Comparison of ENCODE assay signal across 11 mouse cellular contexts in the genomic region with DNA sequence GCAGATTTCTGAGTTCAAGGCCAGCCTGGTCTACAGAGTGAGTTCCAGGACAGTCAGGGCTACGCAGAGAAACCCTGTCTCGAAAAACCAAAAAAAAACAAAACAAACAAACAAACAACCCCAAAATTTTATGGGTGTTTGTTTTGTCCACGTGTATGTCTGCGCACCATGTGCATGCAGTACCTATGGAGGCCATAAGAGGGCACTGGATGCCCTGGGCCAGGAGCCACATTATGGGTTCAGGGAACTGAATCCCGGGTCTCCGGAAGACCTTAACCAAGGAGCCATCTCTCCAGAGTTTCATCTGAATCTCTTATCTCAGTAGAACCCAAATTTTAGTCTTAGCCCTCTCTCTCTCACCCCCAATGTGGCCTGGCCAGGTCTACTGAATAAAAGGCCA. TPM values are rescaled to one million over a fixed set of nuclear protein-coding genes. Genes with fewer than 3 reads are reported as not detected.
DNase-seq lines count a peak whose midpoint lies in the region; ATAC-seq and TF ChIP-seq lines count a peak whose summit lies in the region.
"Had no signal": no experiment of that assay in that cellular context is flagged by ENCODE, and none has a peak within 500 bp of the region (broad histone marks: within the 10 kb centered on the region; RNA-seq: fewer than 3 reads in every experiment).

No protein-coding gene starts in this region.

- H3K4me2 ChIP-seq in midbrain, embryonic 16.5 days (ENCODE audit: low read length): no peak overlapping the region
- H3K4me2 ChIP-seq: limb, embryonic 15.5 days; neural tube, embryonic 12.5 days had no signal

- intact Hi-C loops in heart, adult 2 months (cut with DNase I): loop anchor here (5.0 kb wide), 1 partner anchor 109 kb away; no protein-coding TSS in a partner anchor

- no peaks in the 10 kb centered on the region for H3K79me2 ChIP-seq in heart, adult 2 months (replicated peaks; ENCODE audit: control insufficient read depth, insufficient read depth, low read length)
- H3K79me2 ChIP-seq in liver, adult 2 months (ENCODE audit: control insufficient read depth, insufficient read depth, low read length): no peaks in the 10 kb centered on the region

- TF ChIP-seq POLR2A in heart, adult 2 months (IDR thresholded peaks at IDR 0.05; ENCODE audit: insufficient read depth, low read depth, low read length): no peak
- no peak for TF ChIP-seq POLR2A in thymus, adult 2 months (IDR thresholded peaks at IDR 0.05; ENCODE audit: control insufficient read depth, extremely low read depth, insufficient read depth, low read length, poor library complexity)
- no peak for TF ChIP-seq POLR2A in liver, adult 2 months (IDR thresholded peaks at IDR 0.05; ENCODE audit: extremely low read depth, insufficient read depth, low read length)

- no peak for TF ChIP-seq EP300 in heart, adult 2 months (IDR thresholded peaks at IDR 0.05; ENCODE audit: insufficient read depth, low read depth, low read length)

- 82% methylated on average over 6 of the region's 6 CpGs for WGBS in heart, adult 2 months
- 87% methylated on average over 6 of the region's 6 CpGs for WGBS in thymus, adult 2 months
- 78% methylated on average over 6 of the region's 6 CpGs for WGBS in liver, adult 2 months
- WGBS in midbrain, embryonic 16.5 days: 79% methylated on average over 6 of the region's 6 CpGs

- no peaks in the 10 kb centered on the region for H3K4me1 ChIP-seq in heart, adult 2 months (ENCODE audit: control insufficient read depth, insufficient read depth, low read length)
- no peaks in the 10 kb centered on the region for H3K4me1 ChIP-seq in thymus, adult 2 months (replicated peaks; ENCODE audit: control insufficient read depth, insufficient read depth, low read length)
- no peaks in the 10 kb centered on the region for H3K4me1 ChIP-seq in liver, adult 2 months (ENCODE audit: control insufficient read depth, insufficient read depth, low read length)
- no peaks in the 10 kb centered on the region for H3K4me1 ChIP-seq in midbrain, embryonic 16.5 days (ENCODE audit: control insufficient read depth, insufficient read depth, low read length)
- H3K4me1 ChIP-seq: limb, embryonic 15.5 days; neural tube, embryonic 12.5 days had no signal

- no peak overlapping the region for H3K9ac ChIP-seq in heart, adult 2 months (ENCODE audit: low read depth, low read length)
- H3K9ac ChIP-seq in liver, adult 2 months (ENCODE audit: low read depth, low read length): no peak overlapping the region
- no peak overlapping the region for H3K9ac ChIP-seq in midbrain, embryonic 16.5 days (ENCODE audit: low read depth, low read length)
- H3K9ac ChIP-seq: limb, embryonic 15.5 days; neural tube, embryonic 12.5 days had no signal

- no peak for DNase-seq in heart, adult 2 months
- DNase-seq in heart, adult 9 months (ENCODE audit: low spot score in 2 of 2): no peak
- DNase-seq in thymus, adult 2 months: peak; percentile 41
- no peak for DNase-seq in thymus, postnatal 0 days (ENCODE audit: low spot score)
- DNase-seq in liver, adult 2 months (ENCODE audit: extremely low read depth, low read depth, low spot score): no peak
- peak; percentile 25 to 28 for DNase-seq in thymus, postnatal 36 days
- DNase-seq in heart, postnatal 4 days: no peak
- DNase-seq: kidney, postnatal 25 days had no signal

- TF ChIP-seq CTCF in heart, adult 2 months (IDR thresholded peaks at IDR 0.05): peak; percentile 58
- no peak for TF ChIP-seq CTCF in thymus, adult 2 months (IDR thresholded peaks at IDR 0.05; ENCODE audit: borderline replicate concordance, control insufficient read depth, extremely low read depth, insufficient read depth, low read length, poor library complexity)
- peak; percentile 33; the same call in 1 of the 2 replicates for TF ChIP-seq CTCF in liver, adult 2 months (IDR thresholded peaks at IDR 0.05; ENCODE audit: low read depth, low read length)

- H3K36me3 ChIP-seq in heart, adult 2 months (ENCODE audit: control insufficient read depth, insufficient read depth, low read length): no peaks in the 10 kb centered on the region
- no peaks in the 10 kb centered on the region for H3K36me3 ChIP-seq in thymus, adult 2 months (ENCODE audit: control insufficient read depth, insufficient read depth, low read length)
- no peaks in the 10 kb centered on the region for H3K36me3 ChIP-seq in liver, adult 2 months (ENCODE audit: control insufficient read depth, insufficient read depth, low read length)
- H3K36me3 ChIP-seq in midbrain, embryonic 16.5 days (ENCODE audit: control insufficient read depth, insufficient read depth, low read length): no peaks in the 10 kb centered on the region
- H3K36me3 ChIP-seq: limb, embryonic 15.5 days; neural tube, embryonic 12.5 days had no signal

- no peak for ATAC-seq in midbrain, embryonic 16.5 days

- no peak overlapping the region for H3K4me3 ChIP-seq in heart, adult 2 months
- no peak overlapping the region for H3K4me3 ChIP-seq in thymus, adult 2 months (ENCODE audit: control insufficient read depth, insufficient read depth, low read length)
- H3K4me3 ChIP-seq in liver, adult 2 months (ENCODE audit: insufficient read depth, low read depth, low read length): no peak overlapping the region
- no peak overlapping the region for H3K4me3 ChIP-seq in midbrain, embryonic 16.5 days (ENCODE audit: low read depth, low read length)
- H3K4me3 ChIP-seq: limb, embryonic 15.5 days; neural tube, embryonic 12.5 days had no signal

- no peak overlapping the region for H3K27ac ChIP-seq in heart, adult 2 months
- no peak overlapping the region for H3K27ac ChIP-seq in thymus, adult 2 months (ENCODE audit: control insufficient read depth, insufficient read depth, low read length)
- no peak overlapping the region for H3K27ac ChIP-seq in liver, adult 2 months (replicated peaks; ENCODE audit: insufficient read depth, low read depth, low read length)
- H3K27ac ChIP-seq in midbrain, embryonic 16.5 days (ENCODE audit: low read length): no peak overlapping the region
- H3K27ac ChIP-seq: limb, embryonic 15.5 days; neural tube, embryonic 12.5 days had no signal

- peaks cover 4% of the 10 kb centered on the region; the same call in 1 of the 2 replicates for H3K9me3 ChIP-seq in midbrain, embryonic 16.5 days (replicated peaks; ENCODE audit: control insufficient read depth, low read length, poor library complexity, severe bottlenecking)

- no peaks in the 10 kb centered on the region for H3K27me3 ChIP-seq in heart, adult 2 months (ENCODE audit: control insufficient read depth, insufficient read depth, low read length)
- no peaks in the 10 kb centered on the region for H3K27me3 ChIP-seq in thymus, adult 2 months (ENCODE audit: control insufficient read depth, insufficient read depth, low read length)
- no peaks in the 10 kb centered on the region for H3K27me3 ChIP-seq in liver, adult 2 months (ENCODE audit: control insufficient read depth, insufficient read depth, low read length)
- H3K27me3 ChIP-seq in midbrain, embryonic 16.5 days (ENCODE audit: control insufficient read depth, insufficient read depth, low read depth, low read length): no peaks in the 10 kb centered on the region
- H3K27me3 ChIP-seq: limb, embryonic 15.5 days; neural tube, embryonic 12.5 days had no signal

RNA-seq across cellular contexts. Expression of gene Agpat4, which starts 14.7 kb away (rescaled TPM):
- 1 to 10 TPM; 4.4 to 5.3 TPM for total RNA-seq in heart, adult 2 months (2021)
- 4.8 and 5.2 TPM in 2 replicates for polyA plus RNA-seq in heart, adult 2 months (2012; rRNA removed)
- 11.5 and 11.8 TPM in 2 replicates for polyA plus RNA-seq in thymus, adult 2 months (2012; rRNA removed)
- polyA plus RNA-seq in thymus, postnatal 0 days (2015; fragmentation: Nextera tagmentation; extraction: Ambion mirVana): 7.7 and 11.1 TPM in 2 replicates
- 1.0 and 1.2 TPM in 2 replicates for total RNA-seq in liver, adult 2 months (2014; rRNA removed)
- polyA plus RNA-seq in liver, adult 2 months (2012; rRNA removed): 0.60 and 1.0 TPM in 2 replicates
- total RNA-seq in heart, postnatal 4 days (2021): 1 to 10 TPM; 7.8 to 8.9 TPM
- 67.2 and 68.3 TPM in 2 replicates for polyA plus RNA-seq in midbrain, embryonic 16.5 days (2015; fragmentation: Nextera tagmentation; extraction: Ambion mirVana)

Comparison
In these comparisons a context has a peak if more than half of its experiments do, and no peak if none do; other contexts are left out.
1. DNase-seq: peak in thymus, adult 2 months (single experiment) and thymus, postnatal 36 days (2 of 2); none in heart, adult 2 months (0 of 2), heart, adult 9 months (0 of 2), thymus, postnatal 0 days (single experiment), liver, adult 2 months (single experiment) and heart, postnatal 4 days (single experiment).